In genomic region chr17:62689646-62690045, GRCm38 (mm10) we compare ENCODE assay signal across 17 mouse cellular contexts.
"Had no signal": no experiment of that assay in that cellular context is flagged by ENCODE, and none has a peak within 500 bp of the region (broad histone marks: within the 10 kb centered on the region; RNA-seq: fewer than 3 reads in every experiment).

No protein-coding gene starts in this region.

- DNase-seq: retina, postnatal 1 day; right cerebral cortex, adult 18-20 months; right cerebral cortex, postnatal 25 days; right cerebral cortex, postnatal 4 days; spleen, adult 18-20 months; thymus, adult 18-20 months; thymus, postnatal 14 days; thymus, postnatal 36 days had no signal

- H3K36me3 ChIP-seq: liver, embryonic 12.5 days; lung, embryonic 15.5 days; midbrain, embryonic 12.5 days; neural tube, embryonic 13.5 days; neural tube, embryonic 15.5 days had no signal

- H3K27ac ChIP-seq: liver, embryonic 12.5 days; liver, embryonic 14.5 days; lung, embryonic 15.5 days; midbrain, embryonic 12.5 days; neural tube, embryonic 13.5 days; neural tube, embryonic 15.5 days had no signal

- H3K9ac ChIP-seq: liver, embryonic 12.5 days; liver, embryonic 14.5 days; lung, embryonic 15.5 days; midbrain, embryonic 12.5 days; neural tube, embryonic 13.5 days; neural tube, embryonic 15.5 days had no signal

- H3K4me1 ChIP-seq: liver, embryonic 12.5 days; megakaryocyte, embryonic 14.5 days had no signal

- H3K9me3 ChIP-seq: liver, embryonic 12.5 days; lung, embryonic 15.5 days; midbrain, embryonic 12.5 days; neural tube, embryonic 13.5 days; neural tube, embryonic 15.5 days had no signal

- H3K4me2 ChIP-seq: liver, embryonic 12.5 days; lung, embryonic 15.5 days; midbrain, embryonic 12.5 days; neural tube, embryonic 13.5 days; neural tube, embryonic 15.5 days had no signal

- H3K27me3 ChIP-seq: liver, embryonic 12.5 days; lung, embryonic 15.5 days; megakaryocyte, embryonic 14.5 days; midbrain, embryonic 12.5 days; neural tube, embryonic 13.5 days; neural tube, embryonic 15.5 days had no signal

- H3K4me3 ChIP-seq: liver, embryonic 12.5 days; lung, embryonic 15.5 days; megakaryocyte, embryonic 14.5 days; midbrain, embryonic 12.5 days; myocyte; neural tube, embryonic 13.5 days; neural tube, embryonic 15.5 days had no signal

- ATAC-seq: liver, embryonic 12.5 days; midbrain, embryonic 16.5 days had no signal
